Mouse (Mus musculus): ENCODE measurements around the gene Ryr3. TPM values are rescaled to one million over a fixed set of nuclear protein-coding genes. Genes with fewer than 3 reads are reported as not detected.

The Ryr3 gene
- polyA plus RNA-seq, 1 experiment, result 0.76 TPM

- Histone ChIP-seq H3K4me1 (ENCODE audit: control insufficient read depth, insufficient read depth, low read length) (no peaks in the 10 kb centered on the region), H3K4me3 (ENCODE audit: insufficient read depth, low read length) (no peak overlapping the region), H3K27ac (ENCODE audit: insufficient read depth, low read length) (no peak overlapping the region)
- no peak for TF ChIP-seq POLR2A (IDR thresholded peaks at IDR 0.05; ENCODE audit: low read depth, low read length)
- TF ChIP-seq CTCF (IDR thresholded peaks at IDR 0.05; ENCODE audit: borderline replicate concordance, insufficient read depth, low read length), result no peak
Observed at GRCm38 (mm10) chr2:112653836-112654235, 563.1 kb downstream of the Ryr3 start.

- no peak overlapping the region for H3K27ac ChIP-seq (ENCODE audit: insufficient read depth, low read length)
- no peak overlapping the region for H3K4me3 ChIP-seq (ENCODE audit: insufficient read depth, low read length)
- TF ChIP-seq POLR2A (IDR thresholded peaks at IDR 0.05; ENCODE audit: low read depth, low read length), result no peak
- no peaks in the 10 kb centered on the region for H3K4me1 ChIP-seq (ENCODE audit: control insufficient read depth, insufficient read depth, low read length)
Observed at GRCm38 (mm10) chr2:112637206-112637605, 579.7 kb downstream of the Ryr3 start.

GRCm38 (mm10) chr2:112632536-112632935 lies 584.4 kb downstream of the Ryr3 start:
- Histone ChIP-seq H3K4me3 (ENCODE audit: insufficient read depth, low read length) (no peak overlapping the region), H3K4me1 (ENCODE audit: control insufficient read depth, insufficient read depth, low read length) (no peaks in the 10 kb centered on the region)
- TF ChIP-seq CTCF (IDR thresholded peaks at IDR 0.05; ENCODE audit: borderline replicate concordance, insufficient read depth, low read length) (no peak), POLR2A (IDR thresholded peaks at IDR 0.05; ENCODE audit: low read depth, low read length) (no peak)

GRCm38 (mm10) chr2:112630669-112631068 lies 586.2 kb downstream of the Ryr3 start:
- no peak overlapping the region for H3K27ac ChIP-seq (ENCODE audit: insufficient read depth, low read length)
- TF ChIP-seq POLR2A (IDR thresholded peaks at IDR 0.05; ENCODE audit: low read depth, low read length) (no peak), CTCF (IDR thresholded peaks at IDR 0.05; ENCODE audit: borderline replicate concordance, insufficient read depth, low read length) (no peak)
- H3K4me1 ChIP-seq (ENCODE audit: control insufficient read depth, insufficient read depth, low read length), result no peaks in the 10 kb centered on the region
- H3K4me3 ChIP-seq (ENCODE audit: insufficient read depth, low read length), result no peak overlapping the region

More at GRCm38 (mm10) chr2:112632536-112632935, 584.4 kb downstream of the Ryr3 start:
- no peak overlapping the region for H3K27ac ChIP-seq (ENCODE audit: insufficient read depth, low read length)

- TF ChIP-seq CTCF (IDR thresholded peaks at IDR 0.05; ENCODE audit: borderline replicate concordance, insufficient read depth, low read length), result no peak
- TF ChIP-seq POLR2A (IDR thresholded peaks at IDR 0.05; ENCODE audit: low read depth, low read length), result no peak
- Histone ChIP-seq H3K4me3 (ENCODE audit: insufficient read depth, low read length) (no peak overlapping the region), H3K27ac (ENCODE audit: insufficient read depth, low read length) (no peak overlapping the region), H3K4me1 (ENCODE audit: control insufficient read depth, insufficient read depth, low read length) (no peaks in the 10 kb centered on the region)
Observed at GRCm38 (mm10) chr2:112625156-112625555, 591.7 kb downstream of the Ryr3 start.

- Histone ChIP-seq H3K4me1 (ENCODE audit: control insufficient read depth, insufficient read depth, low read length) (no peaks in the 10 kb centered on the region), H3K27ac (ENCODE audit: insufficient read depth, low read length) (no peak overlapping the region), H3K4me3 (ENCODE audit: insufficient read depth, low read length) (no peak overlapping the region)
- no peak for TF ChIP-seq CTCF (IDR thresholded peaks at IDR 0.05; ENCODE audit: borderline replicate concordance, insufficient read depth, low read length)
- no peak for TF ChIP-seq POLR2A (IDR thresholded peaks at IDR 0.05; ENCODE audit: low read depth, low read length)
Observed at GRCm38 (mm10) chr2:112617206-112617605, 599.7 kb downstream of the Ryr3 start.

- no peaks in the 10 kb centered on the region for H3K4me1 ChIP-seq (ENCODE audit: control insufficient read depth, insufficient read depth, low read length)
- no peak overlapping the region for H3K27ac ChIP-seq (ENCODE audit: insufficient read depth, low read length)
- TF ChIP-seq POLR2A (IDR thresholded peaks at IDR 0.05; ENCODE audit: low read depth, low read length), result no peak
- no peak for TF ChIP-seq CTCF (IDR thresholded peaks at IDR 0.05; ENCODE audit: borderline replicate concordance, insufficient read depth, low read length)
- no peak overlapping the region for H3K4me3 ChIP-seq (ENCODE audit: insufficient read depth, low read length)
Observed at GRCm38 (mm10) chr2:112614375-112614774, 602.5 kb downstream of the Ryr3 start.

- Histone ChIP-seq H3K27ac (ENCODE audit: insufficient read depth, low read length) (no peak overlapping the region), H3K4me3 (ENCODE audit: insufficient read depth, low read length) (no peak overlapping the region), H3K4me1 (ENCODE audit: control insufficient read depth, insufficient read depth, low read length) (no peaks in the 10 kb centered on the region)
- no peak for TF ChIP-seq POLR2A (IDR thresholded peaks at IDR 0.05; ENCODE audit: low read depth, low read length)
- no peak for TF ChIP-seq CTCF (IDR thresholded peaks at IDR 0.05; ENCODE audit: borderline replicate concordance, insufficient read depth, low read length)
Observed at GRCm38 (mm10) chr2:112612628-112613027, 604.3 kb downstream of the Ryr3 start.

GRCm38 (mm10) chr2:112606536-112606935 lies 610.4 kb downstream of the Ryr3 start:
- Histone ChIP-seq H3K4me1 (ENCODE audit: control insufficient read depth, insufficient read depth, low read length) (no peaks in the 10 kb centered on the region), H3K4me3 (ENCODE audit: insufficient read depth, low read length) (no peak overlapping the region), H3K27ac (ENCODE audit: insufficient read depth, low read length) (no peak overlapping the region)
- TF ChIP-seq CTCF (IDR thresholded peaks at IDR 0.05; ENCODE audit: borderline replicate concordance, insufficient read depth, low read length) (no peak), POLR2A (IDR thresholded peaks at IDR 0.05; ENCODE audit: low read depth, low read length) (no peak)

GRCm38 (mm10) chr2:112602487-112602886 lies 614.4 kb downstream of the Ryr3 start:
- no peak overlapping the region for H3K4me3 ChIP-seq (ENCODE audit: insufficient read depth, low read length)
- H3K4me1 ChIP-seq (ENCODE audit: control insufficient read depth, insufficient read depth, low read length), result no peaks in the 10 kb centered on the region
- no peak overlapping the region for H3K27ac ChIP-seq (ENCODE audit: insufficient read depth, low read length)
- TF ChIP-seq POLR2A (IDR thresholded peaks at IDR 0.05; ENCODE audit: low read depth, low read length) (no peak), CTCF (IDR thresholded peaks at IDR 0.05; ENCODE audit: borderline replicate concordance, insufficient read depth, low read length) (no peak)

- no peak overlapping the region for H3K4me3 ChIP-seq (ENCODE audit: insufficient read depth, low read length)
- no peak overlapping the region for H3K27ac ChIP-seq (ENCODE audit: insufficient read depth, low read length)
- H3K4me1 ChIP-seq (ENCODE audit: control insufficient read depth, insufficient read depth, low read length), result no peaks in the 10 kb centered on the region
- no peak for TF ChIP-seq POLR2A (IDR thresholded peaks at IDR 0.05; ENCODE audit: low read depth, low read length)
Observed at GRCm38 (mm10) chr2:112600222-112600621, 616.7 kb downstream of the Ryr3 start.
